Mouse (Mus musculus) fat pad, adult 2 months (tissue): ENCODE measurements around the gene Fbxl18.
"Not testable (repeated sequence)": the region's sequence is repeated elsewhere in the genome, so short reads cannot be mapped to it uniquely, and the experiment has no call there.

ENCODE experiments used
- DNase-seq: peaks from one replicate; pipeline ENCODE4 v3.0.0-alpha.2; 2011; ENCODE audit warnings: low read depth, low spot score; ENCODE audit errors: extremely low read depth

Fbxl18 gene

GRCm38 (mm10) chr5:142874791-142875512 is 20.3 kb downstream of the Fbxl18 start:
- no peak for DNase-seq

- DNase-seq, result no peak
Measured at GRCm38 (mm10) chr5:142873718-142874117, 21.5 kb downstream of the Fbxl18 start.

- DNase-seq, result no peak
Measured at GRCm38 (mm10) chr5:142871765-142872164, 23.5 kb downstream of the Fbxl18 start.

GRCm38 (mm10) chr5:142869463-142869862 is 25.8 kb downstream of the Fbxl18 start:
- DNase-seq, result no peak

- no peak for DNase-seq
Measured at GRCm38 (mm10) chr5:142857763-142858229, 37.4 kb downstream of the Fbxl18 start.

- no peak for DNase-seq
Measured at GRCm38 (mm10) chr5:142856408-142856807, 38.8 kb downstream of the Fbxl18 start.

DNA sequence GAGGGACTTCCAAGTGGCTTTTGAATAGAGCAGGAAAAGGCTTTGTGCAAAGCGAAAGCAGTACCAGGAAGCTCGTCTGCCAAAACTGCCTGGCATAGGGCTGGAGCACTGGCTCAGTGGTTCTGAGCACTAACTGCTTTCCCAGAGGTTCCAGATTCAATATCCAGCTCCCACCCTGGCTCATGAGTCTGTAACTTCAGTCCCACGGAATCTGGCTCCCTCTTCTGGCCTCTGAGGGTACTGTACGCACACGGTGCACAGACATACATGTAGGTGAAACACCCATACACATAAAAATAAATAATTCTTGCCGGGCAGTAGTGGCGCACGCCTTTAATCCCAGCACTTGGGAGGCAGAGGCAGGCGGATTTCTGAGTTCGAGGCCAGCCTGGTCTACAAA is 40.3 kb downstream of the Fbxl18 start:
- DNase-seq, result no peak

- no peak for DNase-seq
Measured at GRCm38 (mm10) chr5:142853585-142853984, 41.6 kb downstream of the Fbxl18 start.

GRCm38 (mm10) chr5:142851681-142852049 is 43.6 kb downstream of the Fbxl18 start:
- no peak for DNase-seq

DNA sequence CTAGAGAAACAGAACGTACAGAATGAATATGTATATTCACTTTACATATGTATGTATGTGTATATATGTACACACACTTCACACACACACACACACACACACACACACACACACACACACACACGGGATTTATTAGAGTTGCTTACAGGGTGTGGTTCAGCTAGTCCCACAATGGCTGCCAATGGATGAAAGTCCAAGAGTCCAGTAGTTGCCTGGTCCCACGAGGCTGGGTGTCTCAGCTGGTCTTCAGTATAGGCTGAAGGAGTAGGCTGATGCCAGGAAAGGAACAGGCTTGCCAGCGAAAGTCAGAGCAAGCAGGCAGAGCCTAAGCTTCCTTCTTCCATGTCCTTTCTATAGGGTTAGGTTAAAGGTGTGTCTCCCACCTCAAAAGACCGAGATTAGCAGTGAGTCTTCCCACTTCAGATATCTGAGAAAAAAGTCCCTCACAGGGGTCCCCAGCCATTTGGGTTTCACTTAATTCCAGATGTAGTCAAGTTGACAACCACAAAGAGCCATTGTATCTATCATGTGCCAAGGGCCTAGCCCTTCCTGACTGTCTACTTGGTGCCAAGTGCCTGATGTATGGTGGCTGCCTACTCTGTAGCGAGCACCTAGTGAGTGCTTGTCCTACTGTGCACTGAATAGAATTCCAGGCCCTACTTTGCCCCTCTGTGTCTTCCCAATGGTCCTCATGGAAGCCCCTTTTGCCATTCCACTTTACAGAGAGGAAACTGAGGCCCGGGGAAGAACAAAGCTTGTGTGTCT is 44.1 kb downstream of the Fbxl18 start:
- no peak for DNase-seq

DNA sequence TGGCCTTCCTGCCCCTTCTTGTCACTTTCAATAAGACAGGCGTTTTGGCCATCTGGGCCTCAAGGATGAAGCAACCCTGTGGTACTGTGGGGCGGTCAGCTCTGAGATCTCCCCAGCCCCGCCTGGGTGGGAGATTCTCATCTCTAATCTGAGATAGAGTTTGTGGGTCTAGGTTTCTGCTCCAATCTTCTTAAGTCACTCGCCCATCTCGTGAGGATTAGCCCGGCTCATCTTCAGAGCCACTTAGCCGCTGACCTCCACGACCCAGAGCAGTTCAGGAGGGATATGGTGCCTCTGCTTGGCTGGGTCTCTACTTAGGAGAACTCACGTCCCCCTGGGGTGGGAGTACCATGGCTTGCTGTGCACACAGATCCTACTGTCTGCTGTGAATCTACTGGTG is 44.7 kb downstream of the Fbxl18 start:
- DNase-seq, result no peak

- DNase-seq, result no peak
Measured at GRCm38 (mm10) chr5:142848911-142849310, 46.3 kb downstream of the Fbxl18 start.

GRCm38 (mm10) chr5:142848149-142848548 is 47.1 kb downstream of the Fbxl18 start:
- no peak for DNase-seq

DNA sequence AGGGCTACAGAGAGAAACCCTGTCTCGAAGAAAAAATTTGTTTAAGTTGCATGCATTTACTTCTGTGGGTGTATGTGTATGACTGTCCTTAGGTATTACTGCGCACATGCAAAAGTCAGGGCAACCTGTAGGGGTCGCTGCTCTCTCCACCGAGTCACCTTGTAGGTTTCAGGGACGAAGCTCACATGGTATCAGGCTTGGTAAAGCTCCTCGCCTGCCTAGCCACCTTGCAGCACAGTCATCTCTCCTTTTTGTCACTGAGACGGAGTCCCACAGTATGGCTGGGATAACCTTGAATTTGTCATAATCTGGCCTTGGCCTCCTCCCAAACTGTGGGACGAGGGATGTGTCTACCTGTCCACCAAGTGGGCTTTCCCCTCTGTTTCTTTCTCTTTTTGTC is 50.8 kb downstream of the Fbxl18 start:
- no peak for DNase-seq

GRCm38 (mm10) chr5:142842137-142842642 is 53.0 kb downstream of the Fbxl18 start:
- no peak for DNase-seq

DNA sequence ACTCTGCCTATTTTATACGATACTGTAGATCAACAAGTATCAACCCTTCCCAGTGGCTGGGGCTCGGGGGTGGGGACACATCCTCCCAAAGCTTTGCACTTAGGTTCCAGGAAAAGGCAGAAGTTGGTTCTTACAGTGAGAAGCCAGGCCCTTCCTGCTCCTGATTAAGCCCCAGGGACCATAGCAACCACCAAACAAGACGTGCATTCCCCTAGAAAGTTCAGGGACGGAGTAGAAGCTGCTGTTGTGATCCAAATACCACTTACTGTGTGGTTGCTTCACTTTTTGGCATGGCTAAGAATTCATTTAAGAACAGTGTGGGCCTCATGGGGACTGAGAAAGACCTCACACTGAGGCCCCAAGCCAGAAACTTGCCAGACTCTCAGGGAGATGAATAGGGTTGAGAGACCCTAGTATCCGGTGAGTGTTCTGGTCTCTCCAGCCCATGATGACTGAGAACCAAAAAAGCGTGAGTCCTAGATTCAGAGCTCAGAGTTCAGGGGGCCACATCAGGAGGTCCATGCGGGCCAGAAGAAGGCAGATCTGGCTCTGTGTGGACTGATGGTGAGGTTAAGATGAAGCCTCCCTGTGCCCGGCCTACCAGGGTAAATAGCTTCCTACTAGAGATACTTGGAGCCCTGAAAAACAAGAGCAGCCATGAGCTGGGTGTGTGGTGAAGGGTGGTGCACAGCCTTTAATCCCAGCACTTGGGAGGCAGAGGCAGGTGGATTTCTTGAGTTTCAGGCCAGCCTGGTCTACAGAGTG is 53.7 kb downstream of the Fbxl18 start:
- DNase-seq, result no peak

- DNase-seq, result not testable (repeated sequence)
Measured at GRCm38 (mm10) chr5:142837427-142837826, 57.8 kb downstream of the Fbxl18 start.

DNA sequence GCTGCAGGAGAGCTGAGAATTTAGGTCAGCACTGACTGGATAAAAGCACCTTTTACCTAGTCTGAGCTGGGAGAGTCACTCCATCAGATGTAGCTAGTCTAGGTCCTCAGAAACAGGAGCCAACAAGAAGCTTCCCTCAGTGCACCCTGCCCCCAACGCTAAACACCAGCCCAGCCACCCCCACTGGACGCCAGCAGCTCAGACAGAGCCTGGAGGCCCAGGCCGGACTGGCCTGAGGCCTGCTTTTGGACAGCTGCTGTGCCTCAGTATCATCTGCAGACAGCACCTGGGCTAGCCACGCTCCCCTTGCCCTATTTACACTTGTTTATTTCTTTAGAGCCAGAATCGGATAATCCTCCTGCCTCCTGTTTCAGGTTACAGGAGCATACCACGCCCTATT is 58.3 kb downstream of the Fbxl18 start:
- DNase-seq, result no peak

DNA sequence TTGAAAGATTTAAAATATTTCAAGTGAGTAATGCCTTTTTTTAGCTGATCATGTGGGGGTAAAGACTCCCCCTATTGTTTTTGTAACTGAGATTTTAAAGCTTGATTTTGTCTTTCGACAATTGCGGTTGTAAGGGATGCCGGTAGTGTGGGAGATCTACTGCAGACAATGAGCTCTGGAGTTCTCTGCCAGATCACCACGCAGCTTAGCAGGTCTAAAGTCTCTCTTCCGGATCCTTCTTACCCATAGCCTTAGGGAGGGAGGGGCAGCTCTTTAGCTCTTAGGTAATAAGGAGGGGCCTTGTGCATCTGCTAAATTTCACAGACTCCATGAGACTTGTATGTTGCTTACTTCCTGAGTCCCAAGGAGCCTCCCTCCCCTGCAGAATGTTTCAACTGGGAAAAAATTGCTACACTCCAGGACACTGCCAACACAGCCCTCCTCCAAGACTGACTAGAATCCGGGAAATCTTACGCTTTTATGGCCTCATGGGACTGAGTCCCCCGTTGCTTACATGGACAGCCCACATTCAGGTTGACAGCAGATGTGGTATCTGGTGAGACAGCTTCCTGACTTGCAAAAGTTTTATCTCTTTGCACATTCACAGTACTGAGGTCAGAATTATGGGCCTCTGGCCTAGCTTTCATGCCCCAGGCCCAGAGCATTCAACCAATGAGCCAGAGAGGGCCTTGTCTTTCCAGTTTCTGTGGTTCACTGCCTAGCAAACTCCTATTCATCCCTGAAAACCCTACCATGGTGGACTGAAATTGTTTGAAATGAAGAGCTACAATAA is 61.4 kb downstream of the Fbxl18 start:
- no peak for DNase-seq

DNA sequence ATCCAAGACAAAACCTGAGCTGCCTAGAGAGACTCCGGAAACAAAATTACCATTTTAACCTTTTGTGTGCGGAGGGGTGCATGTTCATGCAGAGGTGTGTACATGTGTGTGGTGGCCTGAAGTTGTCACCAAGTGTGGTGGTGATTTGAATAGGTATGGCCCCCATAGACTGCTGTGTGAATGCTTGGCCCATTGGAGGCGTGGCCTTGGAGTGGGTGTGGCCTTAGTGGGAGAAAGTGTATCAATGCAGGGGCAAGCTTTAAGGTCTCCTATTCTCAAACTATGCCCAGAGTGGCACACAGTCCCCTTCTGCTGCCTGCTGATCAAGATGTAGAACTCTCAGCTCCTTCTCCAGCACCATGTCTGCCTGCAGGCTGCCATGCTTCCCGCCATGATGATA is 69.1 kb downstream of the Fbxl18 start:
- DNase-seq, result no peak

GRCm38 (mm10) chr5:142825665-142826064 is 69.6 kb downstream of the Fbxl18 start:
- DNase-seq, result no peak
